ENCODE assay signal across 12 mouse cellular contexts in genomic region chr14:110618496-110618920, GRCm38 (mm10).
DNase-seq lines count a peak whose midpoint lies in the region; ATAC-seq and TF ChIP-seq lines count a peak whose summit lies in the region.
"Had no signal": no experiment of that assay in that cellular context is flagged by ENCODE, and none has a peak within 500 bp of the region (broad histone marks: within the 10 kb centered on the region; RNA-seq: fewer than 3 reads in every experiment).

No protein-coding gene starts in this region.

- TF ChIP-seq POLR2A in myocyte (IDR thresholded peaks at IDR 0.05; ENCODE audit: insufficient read length, low read depth), result no peak

- H3K9ac ChIP-seq in kidney, postnatal 0 days (ENCODE audit: low read depth, low read length), result no peak overlapping the region
- H3K9ac ChIP-seq in forebrain, embryonic 15.5 days (replicated peaks), result no peak overlapping the region

- no peaks in the 10 kb centered on the region for H3K9me3 ChIP-seq in kidney, postnatal 0 days (replicated peaks; ENCODE audit: low read length)
- no peaks in the 10 kb centered on the region for H3K9me3 ChIP-seq in forebrain, embryonic 15.5 days
- H3K9me3 ChIP-seq: megakaryocyte, embryonic 14.5 days had no signal

- no peak overlapping the region for H3K27ac ChIP-seq in kidney, postnatal 0 days
- no peak overlapping the region for H3K27ac ChIP-seq in forebrain, embryonic 15.5 days (replicated peaks)

- H3ac ChIP-seq in myocyte (ENCODE audit: control insufficient read depth, insufficient read length), result no peak overlapping the region

- H3K27me3 ChIP-seq in kidney, postnatal 0 days (ENCODE audit: insufficient read depth, low read length), result no peaks in the 10 kb centered on the region
- H3K27me3 ChIP-seq in myocyte (ENCODE audit: control insufficient read depth, insufficient read depth, insufficient read length), result no peaks in the 10 kb centered on the region
- no peaks in the 10 kb centered on the region for H3K27me3 ChIP-seq in forebrain, embryonic 15.5 days
- H3K27me3 ChIP-seq: megakaryocyte, embryonic 14.5 days had no signal

- peak; percentile 6 for DNase-seq in kidney, postnatal 0 days (ENCODE audit: low spot score)
- no peak for DNase-seq in kidney, postnatal 10 days
- peak; percentile 5 for DNase-seq in gastrocnemius, postnatal 14 days
- peak; percentile 2 to 25 for DNase-seq in heart, postnatal 14 days
- DNase-seq in cerebellum, adult 9-11 months, result no peak
- DNase-seq: cerebellum, postnatal 10 days; left cerebral cortex, postnatal 4 days; retina, postnatal 1 day had no signal

- no peak for ATAC-seq in kidney, postnatal 0 days (replicated peaks; ENCODE audit: low FRiP score, low read depth)
- no peak for ATAC-seq in forebrain, embryonic 15.5 days (replicated peaks)
- ATAC-seq: hindbrain, embryonic 16.5 days had no signal

- H3K4me1 ChIP-seq in kidney, postnatal 0 days (replicated peaks; ENCODE audit: insufficient read depth, low read length), result no peaks in the 10 kb centered on the region
- peaks cover 2% of the 10 kb centered on the region; the same call in 1 of the 2 replicates for H3K4me1 ChIP-seq in forebrain, embryonic 15.5 days
- H3K4me1 ChIP-seq: megakaryocyte, embryonic 14.5 days had no signal

- H3K4me3 ChIP-seq in kidney, postnatal 0 days (replicated peaks; ENCODE audit: low read depth, low read length), result no peak overlapping the region
- H3K4me3 ChIP-seq in myocyte, result no peak overlapping the region
- H3K4me3 ChIP-seq in forebrain, embryonic 15.5 days, result no peak overlapping the region
- H3K4me3 ChIP-seq: megakaryocyte, embryonic 14.5 days had no signal

- no peaks in the 10 kb centered on the region for H3K79me2 ChIP-seq in myocyte (ENCODE audit: control insufficient read depth, insufficient read depth)

- H3K36me3 ChIP-seq in kidney, postnatal 0 days (ENCODE audit: insufficient read depth, low read length), result no peaks in the 10 kb centered on the region
- no peaks in the 10 kb centered on the region for H3K36me3 ChIP-seq in myocyte (ENCODE audit: control insufficient read depth, insufficient read depth)
- no peaks in the 10 kb centered on the region for H3K36me3 ChIP-seq in forebrain, embryonic 15.5 days

- 52% methylated on average over 3 of the region's 3 CpGs for WGBS in kidney, postnatal 0 days
- 80% methylated on average over 3 of the region's 3 CpGs for WGBS in forebrain, embryonic 15.5 days

- H3K4me2 ChIP-seq in kidney, postnatal 0 days (ENCODE audit: low read length), result no peak overlapping the region
- H3K4me2 ChIP-seq in myocyte (ENCODE audit: low read depth), result peak overlapping the region; percentile 42
- no peak overlapping the region for H3K4me2 ChIP-seq in forebrain, embryonic 15.5 days (replicated peaks)

- TF ChIP-seq CTCF in kidney, postnatal 0 days (IDR thresholded peaks at IDR 0.05; ENCODE audit: low read depth), result no peak

- intact Hi-C loops in gastrocnemius, postnatal 14 days (cut with DNase I; ENCODE audit: low total_unique reads), result no loop called here
- intact Hi-C loops in heart, postnatal 14 days (cut with DNase I), result no loop called here

TF ChIP-seq in myocyte, 11 proteins besides CTCF, POLR2A, EP300 and RAD21:
- TF ChIP-seq MYOD1 (IDR thresholded peaks at IDR 0.05; ENCODE audit: control insufficient read depth in 1 of 3, insufficient read length in 2 of 3, low read depth in 2 of 3) (no peak), TCF12 (IDR thresholded peaks at IDR 0.05; ENCODE audit: insufficient read depth, poor library complexity, severe bottlenecking) (no peak), E2F4 (IDR thresholded peaks at IDR 0.05; ENCODE audit: insufficient read depth) (no peak), USF1 (IDR thresholded peaks at IDR 0.05; ENCODE audit: low read depth) (no peak)

Comparison
In these comparisons a context has a peak if more than half of its experiments do, and no peak if none do; other contexts are left out.
1. DNase-seq: peak in kidney, postnatal 0 days (single experiment), gastrocnemius, postnatal 14 days (single experiment) and heart, postnatal 14 days (2 of 2); none in kidney, postnatal 10 days (single experiment) and cerebellum, adult 9-11 months (single experiment).